Mouse (Mus musculus): ENCODE data around the gene Gm16253.
"Not testable (repeated sequence)": the region's sequence is repeated elsewhere in the genome, so short reads cannot be mapped to it uniquely, and the experiment has no call there.

Gene Gm16253

GRCm38 (mm10) chr3:96597435-96597891 is 20.7 kb downstream of the Gm16253 start:
- peak; percentile 59 for DNase-seq (ENCODE audit: extremely low read depth, low read depth)

- DNase-seq (ENCODE audit: extremely low read depth, low read depth): no peak
Observed at GRCm38 (mm10) chr3:96598156-96599068, 21.6 kb downstream of the Gm16253 start.

GRCm38 (mm10) chr3:96599069-96599393 is 22.2 kb downstream of the Gm16253 start:
- no peak for DNase-seq (ENCODE audit: extremely low read depth, low read depth)

GRCm38 (mm10) chr3:96599411-96599810 is 22.6 kb downstream of the Gm16253 start:
- DNase-seq (ENCODE audit: extremely low read depth, low read depth): no peak

GRCm38 (mm10) chr3:96600639-96601250 is 24.0 kb downstream of the Gm16253 start, which contains the start of gene Lix1l:
Gene Lix1l (plus strand): TSS chr3:96601149.
- peak; percentile 100 for DNase-seq (ENCODE audit: extremely low read depth, low read depth)

GRCm38 (mm10) chr3:96601251-96601787 is 24.5 kb downstream of the Gm16253 start:
- DNase-seq (ENCODE audit: extremely low read depth, low read depth): peak; percentile 68

GRCm38 (mm10) chr3:96601941-96602703 is 25.3 kb downstream of the Gm16253 start:
- DNase-seq (ENCODE audit: extremely low read depth, low read depth): no peak

- DNase-seq (ENCODE audit: extremely low read depth, low read depth): no peak
Observed at GRCm38 (mm10) chr3:96602704-96603084, 25.9 kb downstream of the Gm16253 start.

GRCm38 (mm10) chr3:96603311-96603710 is 26.5 kb downstream of the Gm16253 start:
- no peak for DNase-seq (ENCODE audit: extremely low read depth, low read depth)

- DNase-seq (ENCODE audit: extremely low read depth, low read depth): not testable (repeated sequence)
Observed at GRCm38 (mm10) chr3:96606007-96606406, 29.2 kb downstream of the Gm16253 start.

GRCm38 (mm10) chr3:96606618-96607017 is 29.8 kb downstream of the Gm16253 start:
- DNase-seq (ENCODE audit: extremely low read depth, low read depth): no peak

GRCm38 (mm10) chr3:96617941-96618340 is 41.2 kb downstream of the Gm16253 start:
- no peak for DNase-seq (ENCODE audit: extremely low read depth, low read depth)

GRCm38 (mm10) chr3:96623201-96623600 is 46.4 kb downstream of the Gm16253 start:
- no peak for DNase-seq (ENCODE audit: extremely low read depth, low read depth)

GRCm38 (mm10) chr3:96629729-96630600 is 53.2 kb downstream of the Gm16253 start, which contains the start of gene Rbm8a:
Gene Rbm8a (plus strand): TSS chr3:96629933.
- DNase-seq (ENCODE audit: extremely low read depth, low read depth): peak; percentile 100
